Mouse (Mus musculus) frontal cortex, postnatal 25 days (tissue): ENCODE data around the gene Sirpb1b.
"Not testable (repeated sequence)": the region's sequence is repeated elsewhere in the genome, so short reads cannot be mapped to it uniquely, and the experiment has no call there.

Source experiments
- DNase-seq, 2 experiments: peaks; one replicate each; pipeline ENCODE4 v3.0.0; 2022; ENCODE audit warnings: low spot score in 2 of 2

Gene Sirpb1b

DNA sequence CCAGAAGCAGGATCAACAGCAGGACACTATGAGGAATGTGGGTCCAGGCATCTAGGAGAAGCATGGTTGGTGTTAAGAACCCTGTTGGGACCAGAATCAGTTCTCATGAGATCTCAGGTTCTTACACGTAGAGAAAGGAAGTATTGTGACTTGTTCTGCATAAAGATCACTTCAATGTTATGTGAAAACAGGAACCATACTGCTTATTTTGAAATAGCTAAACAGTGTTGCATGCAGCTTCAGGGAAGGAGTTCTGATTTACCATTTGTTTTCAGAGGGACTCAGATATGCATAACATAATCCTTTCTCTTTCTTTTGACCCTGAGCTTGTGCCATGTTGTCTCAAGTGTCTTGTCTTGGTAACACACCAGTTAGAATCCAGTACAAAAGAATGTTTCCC, at the start of gene Sirpb1b:
Gene Sirpb1b, minus strand, starts transcription at position 179 of the 400 bp plus-strand sequence.
- DNase-seq: not testable (repeated sequence)

GRCm38 (mm10) chr3:15590377-15591117, 15.7 kb upstream of the Sirpb1b start:
- DNase-seq: not testable (repeated sequence)

GRCm38 (mm10) chr3:15586665-15587064, 11.8 kb upstream of the Sirpb1b start:
- DNase-seq: not testable (repeated sequence)

DNA sequence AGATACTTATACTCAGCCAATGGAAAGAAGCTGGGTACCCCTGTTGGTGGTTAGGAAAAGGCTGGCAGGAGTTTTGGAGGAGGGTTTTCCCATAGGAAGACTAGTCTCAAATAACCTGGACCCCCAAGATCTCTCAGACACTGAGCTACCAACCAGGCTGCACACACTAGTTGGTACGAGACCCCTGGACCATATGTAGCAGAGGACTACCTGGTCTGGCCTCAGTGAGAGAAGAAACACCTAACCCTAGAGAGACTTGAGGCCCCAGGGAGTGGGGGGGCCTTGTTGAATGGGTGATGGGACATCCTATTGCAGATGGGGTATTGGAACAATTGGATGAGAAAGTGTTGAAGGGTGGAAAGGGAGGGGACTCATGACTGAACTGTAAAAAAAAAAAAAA, 8.6 kb upstream of the Sirpb1b start:
- DNase-seq: no peak

DNA sequence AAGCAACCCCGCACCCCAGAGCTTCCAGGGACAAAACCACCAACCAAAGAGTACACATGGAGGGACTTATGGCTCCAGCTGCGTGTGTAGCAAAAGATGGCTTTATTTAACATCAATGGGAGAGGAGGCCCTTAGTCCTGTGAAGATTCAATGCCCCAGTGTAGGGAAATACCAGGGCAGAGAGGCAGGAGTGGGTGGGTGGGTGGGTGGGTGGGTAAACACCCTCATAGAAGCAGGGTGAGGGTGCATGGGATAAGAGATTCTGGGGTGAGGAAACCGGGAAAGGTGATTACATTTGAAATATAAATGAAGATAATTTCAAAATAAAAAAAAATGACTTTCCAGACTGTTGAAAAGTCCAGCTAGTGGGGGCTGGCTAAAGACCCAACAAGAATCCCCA, 8.1 kb upstream of the Sirpb1b start:
- not testable (repeated sequence) for DNase-seq

DNA sequence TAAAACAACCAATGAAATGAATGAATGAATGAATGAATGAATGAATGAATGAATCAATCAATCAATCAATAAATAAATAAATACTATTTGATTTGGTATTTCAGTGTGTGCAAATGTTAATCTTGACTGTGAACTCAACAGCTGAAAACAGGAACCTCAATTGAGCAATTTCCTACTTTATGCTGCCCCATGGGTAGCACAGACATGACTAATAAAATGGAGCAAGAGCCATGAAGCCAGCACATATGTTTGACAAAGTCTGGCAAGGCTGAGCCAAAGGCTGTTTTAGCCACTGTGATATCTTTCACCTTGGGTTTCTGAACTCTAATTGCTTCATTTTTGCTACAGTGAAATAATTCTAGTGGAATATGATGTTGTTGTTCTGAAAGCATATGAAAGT, 1.6 kb upstream of the Sirpb1b start:
- DNase-seq: not testable (repeated sequence)

- no peak for DNase-seq
Observed at GRCm38 (mm10) chr3:15528589-15528988, 46.3 kb downstream of the Sirpb1b start.

GRCm38 (mm10) chr3:15513608-15514007, 61.3 kb downstream of the Sirpb1b start:
- not testable (repeated sequence) for DNase-seq

- not testable (repeated sequence) for DNase-seq
Observed at GRCm38 (mm10) chr3:15507792-15508321, 67.0 kb downstream of the Sirpb1b start.

GRCm38 (mm10) chr3:15474831-15475230, 100.0 kb downstream of the Sirpb1b start:
- DNase-seq: not testable (repeated sequence)

- DNase-seq: not testable (repeated sequence)
Observed at GRCm38 (mm10) chr3:15470158-15470557, 104.7 kb downstream of the Sirpb1b start.
